Mouse (Mus musculus) embryonic fibroblast, embryonic 13.5 days (primary cell): Measurements from ENCODE around the gene Lipe. TPM values are rescaled to one million over a fixed set of nuclear protein-coding genes. Genes with fewer than 3 reads are reported as not detected.
"Not testable (repeated sequence)": the region's sequence is repeated elsewhere in the genome, so short reads cannot be mapped to it uniquely, and the experiment has no call there.

ENCODE experiments used
- H3K27ac ChIP-seq: 2 replicates; pipeline ENCODE4 v1.5.1; 2012; ENCODE audit warnings: low read length, control low read depth, inconsistent platforms; ENCODE audit not compliant: insufficient read depth
- H3K4me1 ChIP-seq: 2 replicates; pipeline ENCODE4 v1.6.1; 2011; ENCODE audit warnings: low read length; ENCODE audit not compliant: control insufficient read depth, insufficient read depth
- H3K4me3 ChIP-seq: 2 replicates; pipeline ENCODE4 v1.5.1; 2011; ENCODE audit warnings: mild to moderate bottlenecking, control low read depth, low read length; ENCODE audit not compliant: insufficient read depth
- CTCF ChIP-seq: IDR thresholded peaks from 2 replicates; pipeline ENCODE4 v1.5.1; 2011; ENCODE audit warnings: mild to moderate bottlenecking, control low read depth, low read length, moderate library complexity, borderline replicate concordance; ENCODE audit not compliant: insufficient read depth
- POLR2A ChIP-seq: IDR thresholded peaks from 2 replicates; pipeline ENCODE4 v1.6.1; 2011; ENCODE audit warnings: low read depth, mild to moderate bottlenecking, control low read depth, low read length, moderate library complexity
- polyA plus RNA-seq: library from polyadenylated mRNA; stranded (reverse); fragments of >200 nt; gene quantifications from 2 replicates; pipeline ENCODE4 v1.2.4, GENCODE M21; 2011; ENCODE audit warnings: low read depth; ENCODE audit not compliant: missing spikeins, insufficient read length

The Lipe gene
- polyA plus RNA-seq, 1 experiment = 19.4 TPM

GRCm38 (mm10) chr7:25433007-25433541, 34.6 kb upstream of the Lipe start:
- Histone ChIP-seq H3K4me1 (peaks cover 5% of the 10 kb centered on the region), H3K4me3 (no peak overlapping the region), H3K27ac (no peak overlapping the region)
- TF ChIP-seq CTCF (no peak), POLR2A (no peak)

- H3K4me1 ChIP-seq = peaks cover 5% of the 10 kb centered on the region
- H3K27ac ChIP-seq = no peak overlapping the region
- no peak overlapping the region for H3K4me3 ChIP-seq
- TF ChIP-seq CTCF (no peak), POLR2A (no peak)
Measured at GRCm38 (mm10) chr7:25432381-25432780, 33.9 kb upstream of the Lipe start.

- Histone ChIP-seq H3K27ac (peak overlapping the region; percentile 21; the same call in 1 of the 2 replicates), H3K4me1 (peaks cover 5% of the 10 kb centered on the region), H3K4me3 (no peak overlapping the region)
- TF ChIP-seq POLR2A (no peak), CTCF (no peak)
Measured at GRCm38 (mm10) chr7:25429886-25430784, 31.6 kb upstream of the Lipe start.

- no peak overlapping the region for H3K4me3 ChIP-seq
- TF ChIP-seq CTCF (no peak), POLR2A (no peak)
Measured at GRCm38 (mm10) chr7:25428321-25428720, 29.8 kb upstream of the Lipe start.

GRCm38 (mm10) chr7:25427144-25427543, 28.6 kb upstream of the Lipe start:
- Histone ChIP-seq H3K27ac (no peak overlapping the region), H3K4me1 (peaks cover 5% of the 10 kb centered on the region), H3K4me3 (no peak overlapping the region)
- TF ChIP-seq POLR2A (no peak), CTCF (no peak)

More at GRCm38 (mm10) chr7:25428321-25428720, 29.8 kb upstream of the Lipe start:
- Histone ChIP-seq H3K4me1 (peaks cover 5% of the 10 kb centered on the region), H3K27ac (no peak overlapping the region)

- not testable (repeated sequence) for H3K4me3 ChIP-seq, H3K27ac ChIP-seq, H3K4me1 ChIP-seq
Measured at GRCm38 (mm10) chr7:25426380-25426779, 27.9 kb upstream of the Lipe start.

GRCm38 (mm10) chr7:25424429-25424828, 25.9 kb upstream of the Lipe start:
- Histone ChIP-seq H3K4me3 (no peak overlapping the region), H3K4me1 (no peaks in the 10 kb centered on the region), H3K27ac (no peak overlapping the region)
- TF ChIP-seq CTCF (peak; percentile 57; the same call in 1 of the 2 replicates), POLR2A (no peak)

GRCm38 (mm10) chr7:25422286-25422841, 23.9 kb upstream of the Lipe start:
- TF ChIP-seq CTCF (no peak), POLR2A (no peak)
- no peak overlapping the region for H3K4me3 ChIP-seq
- no peaks in the 10 kb centered on the region for H3K4me1 ChIP-seq
- no peak overlapping the region for H3K27ac ChIP-seq

GRCm38 (mm10) chr7:25419943-25420342, 21.4 kb upstream of the Lipe start:
- TF ChIP-seq POLR2A = no peak
- TF ChIP-seq CTCF = no peak
- Histone ChIP-seq H3K27ac (no peak overlapping the region), H3K4me1 (no peaks in the 10 kb centered on the region), H3K4me3 (no peak overlapping the region)

GRCm38 (mm10) chr7:25419536-25419935, 21.0 kb upstream of the Lipe start:
- Histone ChIP-seq H3K4me3 (no peak overlapping the region), H3K4me1 (no peaks in the 10 kb centered on the region), H3K27ac (no peak overlapping the region)
- no peak for TF ChIP-seq POLR2A
- TF ChIP-seq CTCF = no peak
